Mouse (Mus musculus) CD8-positive naive resting alpha-beta T cell, adult 2 months (primary cell): ENCODE measurements around the gene Pcnx2.

ENCODE experiments used
- DNase-seq, 2 experiments: peaks; one replicate each; pipeline ENCODE4 v3.0.0; 2022; ENCODE audit warnings: low read depth in 2 of 2, low spot score in 2 of 2

The Pcnx2 gene

GRCm38 (mm10) chr8:125822065-125822464 lies 76.1 kb downstream of the Pcnx2 start:
- no peak for DNase-seq

DNA sequence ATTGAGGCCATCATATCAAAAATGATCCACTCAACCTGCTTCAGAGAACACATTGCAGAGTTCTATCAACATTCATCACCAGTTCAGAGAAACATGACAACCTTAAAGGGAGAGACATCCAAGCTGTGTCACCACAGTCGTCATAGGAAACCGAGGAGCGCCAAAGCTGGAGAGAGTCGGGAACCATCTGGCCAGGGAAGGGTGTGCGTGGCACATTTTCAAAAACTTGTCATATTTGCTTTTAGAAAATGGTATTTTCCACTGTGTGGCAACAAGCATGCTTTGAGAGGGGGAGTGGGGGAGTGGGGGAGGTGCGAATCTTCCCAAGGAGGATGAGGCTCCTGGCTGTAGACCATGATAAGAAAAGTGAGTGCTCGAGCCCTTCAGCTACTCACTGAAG lies 78.3 kb downstream of the Pcnx2 start:
- DNase-seq, result no peak

DNA sequence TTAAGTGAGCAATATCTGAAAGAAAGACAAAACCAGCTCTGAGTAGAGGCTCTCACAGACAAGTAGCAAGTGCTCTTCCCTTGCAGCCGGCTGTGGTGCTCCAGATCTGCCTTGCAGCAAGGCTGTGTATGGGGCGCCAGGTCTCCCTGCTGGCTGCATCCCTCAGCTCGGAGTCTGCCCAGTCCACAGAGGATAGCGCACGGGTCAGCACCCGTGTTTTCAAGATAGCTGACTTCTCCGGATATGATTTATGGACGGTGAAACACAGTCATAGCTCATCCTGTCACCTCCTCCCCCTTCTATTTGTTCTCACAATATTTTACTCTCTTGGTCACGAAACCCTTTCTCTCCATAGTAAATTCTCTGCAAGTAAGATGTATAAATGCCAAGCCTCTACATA lies 79.3 kb downstream of the Pcnx2 start:
- DNase-seq, result no peak

DNA sequence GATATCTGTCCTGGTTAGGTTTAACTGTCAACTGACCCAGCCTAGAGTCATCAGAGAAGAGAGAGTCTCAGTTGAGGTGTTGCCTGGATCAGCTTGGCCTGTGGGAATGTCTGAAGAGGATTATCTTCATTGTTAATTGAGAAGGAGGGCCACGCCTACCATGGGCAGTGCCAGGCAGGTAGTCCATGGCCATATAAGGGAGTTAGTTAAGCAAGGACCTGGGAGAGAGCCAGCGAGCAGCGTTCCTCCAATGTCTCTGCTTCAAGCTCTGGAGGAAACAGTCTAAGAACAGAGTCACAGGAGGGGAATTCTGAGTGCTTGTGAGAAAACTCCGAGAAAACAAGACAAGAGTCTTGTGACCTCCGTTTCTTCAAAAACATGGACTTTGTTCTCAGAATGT lies 81.4 kb downstream of the Pcnx2 start:
- no peak for DNase-seq

DNA sequence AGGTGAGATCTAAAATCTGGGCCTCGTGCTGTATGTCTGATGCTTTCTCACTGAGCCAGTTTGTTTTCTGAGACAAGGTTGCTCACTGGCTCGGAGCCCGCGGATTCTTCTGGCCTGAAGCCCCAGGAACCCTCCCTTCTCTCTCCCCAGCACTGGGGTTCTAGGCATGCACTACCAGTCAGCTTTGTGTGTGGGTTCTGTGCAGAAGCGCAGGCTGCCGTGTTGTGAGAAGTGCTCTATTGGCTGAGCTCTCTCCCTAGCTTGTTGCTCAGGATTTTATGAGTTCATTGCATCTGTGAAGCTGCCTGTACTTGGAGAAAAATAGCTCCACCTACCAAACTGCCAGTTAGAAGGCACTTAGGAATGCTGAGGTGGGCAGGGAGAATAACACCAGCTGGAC lies 89.3 kb downstream of the Pcnx2 start:
- DNase-seq, result no peak

- DNase-seq, result no peak
Measured at GRCm38 (mm10) chr8:125807905-125808310, 90.2 kb downstream of the Pcnx2 start.

DNA sequence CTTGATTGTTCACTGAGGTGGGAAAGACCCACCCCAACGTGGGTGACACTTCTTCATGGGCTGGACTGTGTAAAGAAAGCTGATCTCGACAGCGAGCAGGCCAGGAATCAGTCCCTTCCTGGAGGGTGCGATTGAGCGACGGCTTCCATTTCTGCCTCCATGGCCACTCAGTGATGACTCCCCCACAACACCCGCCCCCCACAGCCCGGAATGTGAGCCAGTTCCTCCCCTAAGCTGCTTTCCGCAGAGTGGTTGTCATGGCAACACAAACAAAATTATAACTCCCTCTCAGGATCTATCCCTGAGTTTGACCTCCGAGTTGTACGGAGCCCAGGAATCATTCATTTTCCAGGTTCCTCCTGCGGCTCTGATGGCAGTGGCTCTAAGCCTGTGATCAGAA lies 91.7 kb downstream of the Pcnx2 start:
- no peak for DNase-seq

DNA sequence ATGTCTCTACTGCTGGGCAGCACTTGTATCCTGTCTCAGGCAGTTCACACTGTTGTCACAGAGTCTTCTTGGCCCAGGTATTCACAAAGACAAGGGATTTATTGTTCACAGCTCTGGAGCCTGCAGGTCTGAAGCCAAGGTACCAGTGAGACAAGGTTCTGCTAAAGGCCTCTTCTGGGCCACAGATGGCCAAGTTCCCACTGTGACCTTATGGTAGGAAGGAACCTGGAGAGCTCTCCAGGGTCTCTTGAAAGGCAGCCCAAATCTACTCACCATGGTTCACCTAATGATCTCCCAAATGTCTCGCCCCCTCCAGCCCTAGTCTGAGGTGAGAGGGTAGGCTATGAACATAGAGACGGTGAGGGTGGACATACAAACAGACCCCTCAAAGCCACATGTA lies 101.1 kb downstream of the Pcnx2 start:
- DNase-seq, result no peak

- no peak for DNase-seq
Measured at GRCm38 (mm10) chr8:125795341-125795740, 102.8 kb downstream of the Pcnx2 start.

GRCm38 (mm10) chr8:125792816-125793455 lies 105.2 kb downstream of the Pcnx2 start:
- DNase-seq, result no peak

DNA sequence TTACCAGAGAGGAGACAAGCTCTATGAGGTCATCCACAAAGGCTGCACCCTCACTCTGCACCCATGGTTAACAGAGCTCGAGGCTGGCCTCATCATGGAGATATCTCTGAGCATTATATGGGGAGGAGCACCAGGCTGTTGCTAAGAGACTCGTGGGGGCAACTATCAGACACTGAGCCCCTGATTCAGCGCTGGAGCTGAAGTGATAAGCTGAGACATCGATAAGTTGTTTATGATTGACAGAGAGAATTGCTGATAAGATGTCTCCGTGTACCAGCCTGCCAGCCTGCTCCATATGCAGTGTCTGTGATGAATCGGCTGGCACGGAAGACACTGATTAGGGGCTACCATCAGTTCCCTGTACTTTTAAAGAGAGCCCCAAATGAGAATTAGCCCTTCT lies 111.2 kb downstream of the Pcnx2 start:
- no peak for DNase-seq

- DNase-seq, result no peak
Measured at GRCm38 (mm10) chr8:125782161-125782560, 116.0 kb downstream of the Pcnx2 start.

GRCm38 (mm10) chr8:125779656-125780055 lies 118.5 kb downstream of the Pcnx2 start:
- no peak for DNase-seq

- no peak for DNase-seq
Measured at GRCm38 (mm10) chr8:125778919-125779318, 119.2 kb downstream of the Pcnx2 start.

- DNase-seq, result no peak
Measured at GRCm38 (mm10) chr8:125777478-125778164, 120.5 kb downstream of the Pcnx2 start.

DNA sequence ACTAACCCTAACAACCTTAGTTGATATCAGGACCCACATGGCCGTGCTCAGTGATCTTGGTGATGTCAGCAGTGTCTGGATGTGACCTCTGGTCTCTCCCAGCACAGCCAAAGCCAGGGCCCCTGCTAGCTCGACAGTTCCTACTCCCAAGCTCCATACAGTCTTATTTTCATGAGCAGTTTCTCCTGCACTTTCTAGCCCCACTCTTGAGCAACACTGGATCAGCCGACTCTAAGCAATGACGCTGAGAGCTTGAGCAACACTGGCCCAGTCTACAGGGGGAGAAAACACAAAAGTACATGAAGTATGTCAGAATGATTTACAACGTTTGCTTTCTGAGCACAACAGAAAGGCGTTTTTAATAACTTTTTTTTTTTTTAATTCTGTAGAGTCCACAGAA lies 121.3 kb downstream of the Pcnx2 start:
- DNase-seq, result no peak

DNA sequence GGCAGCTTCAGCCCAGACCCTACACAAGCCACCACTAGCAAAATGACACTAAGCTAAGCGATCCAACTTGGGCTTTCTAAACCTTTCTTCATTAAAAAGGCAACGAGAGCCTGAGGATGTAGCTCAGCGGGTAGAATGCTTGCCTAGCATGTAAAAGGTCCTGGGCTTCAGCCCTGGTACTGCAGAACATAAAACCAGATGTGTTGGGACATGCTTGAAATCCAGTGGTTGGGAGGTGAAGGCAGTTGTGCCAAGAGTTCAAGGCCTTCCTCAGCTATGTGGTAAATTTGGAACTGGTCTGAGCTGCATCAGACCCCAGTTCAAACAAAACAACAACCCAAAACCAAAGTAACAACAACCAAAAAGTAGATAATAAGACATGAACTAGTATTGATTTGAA lies 121.8 kb downstream of the Pcnx2 start:
- no peak for DNase-seq

DNA sequence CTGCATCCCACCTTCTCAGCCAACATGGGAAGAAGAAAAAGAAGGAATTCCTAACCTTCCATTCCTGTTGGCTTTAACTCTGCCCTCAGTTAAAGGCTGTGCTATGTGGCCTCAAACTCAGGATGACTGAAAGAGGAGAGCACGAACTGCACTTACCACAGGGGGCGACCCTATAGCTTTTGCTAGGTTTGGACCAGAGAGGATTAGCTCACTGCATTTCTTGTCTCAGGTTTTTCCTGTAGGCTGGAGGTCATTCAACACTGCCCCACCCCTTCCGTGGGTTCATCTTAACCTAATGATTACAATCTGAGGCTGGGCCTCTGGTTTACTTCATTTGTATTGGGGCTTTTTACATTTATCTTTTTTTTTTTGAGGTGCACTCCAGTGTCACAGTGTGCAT lies 123.1 kb downstream of the Pcnx2 start:
- no peak for DNase-seq

DNA sequence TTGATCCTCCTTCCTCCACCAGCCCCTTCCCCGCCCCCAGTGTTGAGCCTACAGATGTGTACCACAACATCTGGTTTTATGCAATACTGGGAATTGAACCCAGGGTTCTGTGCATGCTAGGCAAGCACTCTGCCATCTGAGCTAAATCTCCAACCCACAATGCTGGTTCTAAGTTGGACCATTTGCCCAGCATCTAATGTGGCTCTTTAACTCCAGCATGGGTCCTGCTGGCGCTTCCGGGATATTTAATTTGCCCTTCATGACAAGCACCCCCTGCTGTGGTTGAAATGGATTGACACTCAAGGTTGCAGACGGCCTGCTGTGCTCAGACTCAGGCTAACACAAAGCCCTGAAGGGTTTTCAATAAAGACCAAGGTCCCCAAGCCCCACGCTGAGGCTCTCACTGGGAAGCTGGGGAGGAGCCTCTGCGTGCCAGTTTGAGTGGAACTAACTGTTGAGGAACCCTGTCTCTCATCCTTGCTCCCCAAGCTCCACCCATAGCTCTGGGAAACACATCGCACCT lies 124.8 kb downstream of the Pcnx2 start:
- DNase-seq, result no peak

DNA sequence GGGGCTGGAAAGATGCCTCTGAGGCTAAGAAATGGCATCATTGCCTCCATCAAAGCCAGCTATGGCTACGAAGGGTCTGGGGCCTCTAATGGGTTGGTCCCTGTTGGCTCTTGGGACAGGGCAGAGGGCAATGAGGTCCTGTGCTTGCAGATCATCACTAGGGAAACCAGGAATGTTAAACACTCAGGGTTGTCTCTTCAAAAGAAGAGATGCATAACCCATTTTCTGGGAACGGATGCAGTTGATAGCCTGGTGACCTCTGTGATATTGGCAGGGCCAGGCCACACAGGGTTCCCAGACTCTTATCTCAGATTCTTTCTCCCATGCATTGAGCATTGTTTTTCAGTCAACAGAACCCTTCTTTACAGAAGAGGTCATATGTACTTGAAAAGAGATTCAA lies 125.8 kb downstream of the Pcnx2 start:
- DNase-seq, result no peak

DNA sequence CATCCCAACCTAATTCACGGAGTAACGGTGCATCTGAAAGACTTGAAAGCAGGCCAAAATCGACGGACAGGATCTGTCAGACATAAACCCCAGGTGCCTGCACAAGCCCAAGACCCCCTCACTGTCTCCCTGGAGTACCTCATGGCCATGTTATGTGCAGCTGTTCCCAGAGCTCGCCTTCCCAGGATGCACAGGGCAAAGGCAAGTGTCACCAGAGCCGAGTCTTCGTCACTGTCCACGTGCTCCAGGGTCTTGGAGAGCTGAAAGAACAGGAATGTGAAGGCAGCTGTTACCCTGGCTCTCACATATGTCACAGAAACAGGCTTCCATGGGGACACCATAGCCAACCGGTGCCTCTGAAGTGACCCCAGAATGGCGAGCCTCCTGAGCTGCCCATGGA lies 130.0 kb downstream of the Pcnx2 start:
- DNase-seq, result no peak

DNA sequence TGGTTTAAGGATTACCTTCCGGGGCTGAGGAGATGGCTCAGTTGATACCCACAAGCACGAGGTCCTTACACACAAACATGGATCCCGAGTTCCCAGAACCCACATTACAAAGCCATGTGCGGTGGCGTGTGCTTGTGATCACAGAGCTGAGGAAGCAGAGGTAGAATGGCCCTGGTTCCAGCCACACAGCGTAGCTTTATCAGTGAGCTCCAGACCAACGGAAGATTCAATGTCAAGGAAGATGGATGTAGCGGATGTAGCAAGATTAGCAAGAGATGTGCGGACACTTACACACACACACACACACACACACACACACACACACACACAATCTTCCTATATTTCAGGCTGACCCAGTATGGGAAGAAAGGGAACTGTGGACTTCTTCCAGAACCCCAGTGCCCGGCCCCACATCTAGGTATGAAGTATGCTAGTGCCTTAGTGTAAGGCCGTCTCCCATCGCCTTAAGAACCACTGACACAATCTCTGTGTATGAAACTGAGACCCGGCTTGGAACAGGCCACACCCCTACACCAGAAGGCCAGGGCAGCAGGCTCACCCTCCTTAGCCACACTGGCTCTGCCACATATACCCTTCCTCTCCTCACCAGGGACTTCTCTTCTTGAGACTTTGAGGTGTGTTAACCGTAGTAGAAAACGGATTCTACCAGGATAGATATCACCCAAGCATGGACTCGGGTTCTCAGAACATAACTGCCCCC lies 134.9 kb downstream of the Pcnx2 start:
- no peak for DNase-seq
